In the genomic region with DNA sequence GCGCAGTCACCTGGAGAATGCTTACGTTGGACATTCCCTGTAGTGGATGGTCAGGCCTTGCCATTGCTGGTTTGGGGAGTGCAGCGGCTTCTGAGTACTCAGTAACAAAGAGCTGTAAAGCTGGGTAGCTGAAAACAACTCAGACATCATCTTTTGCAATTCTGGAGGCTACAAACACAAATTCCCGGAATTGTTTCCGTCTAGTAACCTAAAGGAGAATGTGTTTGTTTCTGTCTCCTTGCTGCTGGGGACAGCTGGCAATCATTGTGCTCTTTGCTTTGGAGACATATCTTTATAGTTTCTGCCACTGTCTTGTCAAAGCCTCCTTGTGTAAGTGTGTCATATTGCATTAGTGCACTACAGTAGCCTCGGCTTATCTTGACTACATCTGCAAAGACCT, we compare ENCODE assay signal across 20 mouse cellular contexts.
"Had no signal": no experiment of that assay in that cellular context is flagged by ENCODE, and none has a peak within 500 bp of the region (broad histone marks: within the 10 kb centered on the region; RNA-seq: fewer than 3 reads in every experiment).

No protein-coding gene starts in this region.

- H3K27me3 ChIP-seq: intestine, embryonic 15.5 days; midbrain, embryonic 12.5 days; midbrain, embryonic 15.5 days; neural tube, embryonic 13.5 days had no signal

- H3K4me2 ChIP-seq: intestine, embryonic 15.5 days; limb, embryonic 13.5 days; liver, embryonic 13.5 days; midbrain, embryonic 12.5 days had no signal

- H3K36me3 ChIP-seq: intestine, embryonic 15.5 days; limb, embryonic 13.5 days; liver, embryonic 13.5 days; midbrain, embryonic 12.5 days; midbrain, embryonic 15.5 days; neural tube, embryonic 13.5 days had no signal

- H3K9ac ChIP-seq: intestine, embryonic 15.5 days; limb, embryonic 13.5 days; liver, embryonic 13.5 days; midbrain, embryonic 12.5 days; midbrain, embryonic 15.5 days; neural tube, embryonic 13.5 days had no signal

- H3K27ac ChIP-seq: intestine, embryonic 15.5 days; limb, embryonic 13.5 days; liver, embryonic 13.5 days; macrophage; midbrain, embryonic 12.5 days; midbrain, embryonic 15.5 days; neural tube, embryonic 13.5 days; stomach, postnatal 0 days had no signal

- H3K4me3 ChIP-seq: intestine, embryonic 15.5 days; limb, embryonic 13.5 days; liver, embryonic 13.5 days; midbrain, embryonic 12.5 days; neural tube, embryonic 13.5 days had no signal

- ATAC-seq: intestine, embryonic 15.5 days; midbrain, embryonic 15.5 days had no signal

- H3K9me3 ChIP-seq: intestine, embryonic 15.5 days; limb, embryonic 13.5 days; liver, embryonic 13.5 days; midbrain, embryonic 12.5 days; midbrain, embryonic 15.5 days; neural tube, embryonic 13.5 days had no signal

- DNase-seq: kidney, adult 11 months; kidney, adult 9 months; kidney, postnatal 25 days; left cerebral cortex, postnatal 4 days; liver, embryonic 13.5 days; lung, adult 2 months; lung, postnatal 10 days; right cerebral cortex, adult 18-20 months; right cerebral cortex, postnatal 14 days; right cerebral cortex, postnatal 4 days; thymus, adult 2 months; thymus, postnatal 14 days; thymus, postnatal 4 days had no signal
